Mouse (Mus musculus): ENCODE results near the gene Milr1. TPM values are rescaled to one million over a fixed set of nuclear protein-coding genes. Genes with fewer than 3 reads are reported as not detected.

Milr1 gene
- polyA plus RNA-seq, 1 experiment from 2014 or later: 0.89 TPM

Small RNAs within 50 kb of the gene (microRNA-seq; reads per million reads assigned to microRNA genes)
- gene Gm25994: 0.66 reads per million
- gene Mir3064: 12.5 reads per million, percentile 25 among the genes with 10 or more reads in this experiment

Other genes starting within 250 kb of the Milr1 start
- gene Tex2, start 137.8 kb upstream of the Milr1 start, polyA plus RNA-seq (2016; fragmentation: Nextera tagmentation; extraction: Ambion mirVana): 16.3 TPM in 2 replicates
- 22.5 and 25.5 TPM in 2 replicates for gene Pecam1, start 598 bp upstream of the Milr1 start, polyA plus RNA-seq (2016; fragmentation: Nextera tagmentation; extraction: Ambion mirVana)
- gene Polg2, start 28.3 kb downstream of the Milr1 start, polyA plus RNA-seq (2016; fragmentation: Nextera tagmentation; extraction: Ambion mirVana): 9.3 and 10.8 TPM in 2 replicates
- gene Ddx5, start 38.0 kb downstream of the Milr1 start, polyA plus RNA-seq (2016; fragmentation: Nextera tagmentation; extraction: Ambion mirVana): 437 and 465 TPM in 2 replicates
- 21.5 and 25.2 TPM in 2 replicates for gene Cep95, start 38.0 kb downstream of the Milr1 start, polyA plus RNA-seq (2016; fragmentation: Nextera tagmentation; extraction: Ambion mirVana)
- 16.4 and 18.2 TPM in 2 replicates for gene Smurf2, start 169.5 kb downstream of the Milr1 start, polyA plus RNA-seq (2016; fragmentation: Nextera tagmentation; extraction: Ambion mirVana)
- gene Kpna2, start 248.3 kb downstream of the Milr1 start, polyA plus RNA-seq (2016; fragmentation: Nextera tagmentation; extraction: Ambion mirVana): 382 and 392 TPM in 2 replicates

Data from neural tube, embryonic 12.5 days (tissue).